Mouse (Mus musculus) mesoderm, embryonic 11.5 days (tissue): ENCODE measurements around the gene Kntc1.
"Not testable (repeated sequence)": the region's sequence is repeated elsewhere in the genome, so short reads cannot be mapped to it uniquely, and the experiment has no call there.

Experiments
- DNase-seq: peaks from one replicate; pipeline ENCODE4 v3.0.0-alpha.2; 2012; ENCODE audit warnings: low read depth, low spot score

Kntc1 gene

GRCm38 (mm10) chr5:123749065-123750064 lies at the start of gene Kntc1, which contains the start of gene Rsrc2:
Gene Kntc1 (plus strand): TSS chr5:123749716.
Gene Rsrc2 (minus strand): TSS chr5:123749414.
- peak; percentile 100 for DNase-seq

DNA sequence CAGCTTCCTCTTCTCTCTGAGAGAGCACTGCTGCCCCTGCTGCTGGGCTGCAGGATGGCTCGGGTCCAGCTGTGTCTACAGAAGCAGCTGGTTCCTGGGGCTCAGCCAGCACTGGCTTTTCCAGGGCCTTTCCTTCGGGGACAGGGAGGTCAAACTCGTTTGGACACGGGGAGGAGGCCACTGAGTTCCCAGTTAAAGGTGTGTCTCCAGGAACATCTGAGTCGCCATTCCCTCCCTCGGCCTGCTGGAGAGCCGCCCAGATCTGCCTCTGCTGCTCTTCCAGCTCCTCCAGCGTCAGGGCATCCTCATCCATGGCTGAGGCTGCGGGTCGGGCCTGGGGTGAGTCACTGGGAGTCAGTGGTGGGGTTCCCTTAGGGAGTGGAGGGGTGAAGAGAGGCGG lies 48.9 kb upstream of the Kntc1 start:
- DNase-seq: no peak

GRCm38 (mm10) chr5:123708598-123708997 lies 40.9 kb upstream of the Kntc1 start:
- DNase-seq: no peak

DNA sequence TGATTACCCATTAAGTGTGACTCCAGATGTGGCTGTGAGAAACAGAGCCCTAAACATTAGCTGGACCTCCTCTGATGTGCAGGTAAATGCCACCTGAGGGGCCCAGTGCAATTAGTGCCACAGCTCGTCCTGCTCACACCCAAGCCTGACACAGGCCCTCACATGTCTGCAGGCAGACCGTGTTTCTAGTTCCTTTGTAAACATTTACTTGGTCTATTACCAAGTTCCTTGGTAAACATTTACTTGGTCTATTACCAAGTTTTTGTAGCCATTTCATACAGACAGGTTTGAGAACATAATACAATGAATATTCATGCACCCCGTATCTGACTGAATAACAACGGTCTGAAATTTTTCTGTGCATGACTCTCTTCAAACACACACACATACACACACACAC lies 39.9 kb upstream of the Kntc1 start:
- no peak for DNase-seq

GRCm38 (mm10) chr5:123713782-123714181 lies 35.7 kb upstream of the Kntc1 start:
- no peak for DNase-seq

GRCm38 (mm10) chr5:123714622-123715021 lies 34.9 kb upstream of the Kntc1 start:
- no peak for DNase-seq

- DNase-seq: peak; percentile 98
Measured at GRCm38 (mm10) chr5:123720328-123721311, 28.9 kb upstream of the Kntc1 start, which contains the start of gene Zcchc8. Gene Zcchc8 (minus strand): TSS chr5:123721100.

DNA sequence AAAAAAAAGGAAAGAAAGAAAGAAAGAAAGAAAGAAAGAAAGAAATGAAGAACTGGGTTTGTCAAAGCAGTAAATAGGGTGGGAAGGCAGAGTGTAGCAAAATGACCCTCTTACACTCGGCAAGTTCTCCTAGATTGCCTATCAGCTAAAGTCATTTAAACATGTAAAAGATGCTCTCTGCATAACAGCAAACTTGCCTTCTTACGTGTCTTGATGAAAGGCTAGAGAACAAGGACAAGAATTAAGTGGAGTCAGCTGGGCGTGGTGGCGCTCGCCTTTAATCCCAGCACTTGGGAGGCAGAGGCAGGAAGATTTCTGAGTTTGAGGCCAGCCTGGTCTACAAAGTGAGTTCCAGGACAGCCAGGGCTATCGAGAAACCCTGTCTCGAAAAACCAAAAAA lies 25.7 kb upstream of the Kntc1 start:
- DNase-seq: not testable (repeated sequence)

- no peak for DNase-seq
Measured at GRCm38 (mm10) chr5:123730981-123731380, 18.5 kb upstream of the Kntc1 start.

DNA sequence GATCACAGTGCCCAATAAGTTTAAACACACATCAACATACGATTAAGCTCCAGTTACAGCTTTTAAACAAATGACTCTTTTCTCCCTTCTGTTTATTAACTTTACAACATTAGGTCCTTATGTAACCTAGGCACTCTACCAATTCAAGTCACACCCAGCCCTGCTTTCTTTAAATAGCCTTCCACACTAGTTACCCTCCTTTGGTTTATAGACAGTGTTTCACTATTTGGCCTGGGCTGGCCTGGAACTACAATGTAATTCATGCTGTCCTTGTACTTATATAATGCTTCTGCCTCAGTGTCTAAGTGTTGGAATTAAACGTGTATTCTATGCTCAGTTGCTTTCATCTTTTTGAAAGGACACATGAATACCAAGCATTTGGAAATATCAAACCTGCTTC lies 5.2 kb upstream of the Kntc1 start:
- no peak for DNase-seq

- DNase-seq: no peak
Measured at GRCm38 (mm10) chr5:123746253-123746652, 3.3 kb upstream of the Kntc1 start.

DNA sequence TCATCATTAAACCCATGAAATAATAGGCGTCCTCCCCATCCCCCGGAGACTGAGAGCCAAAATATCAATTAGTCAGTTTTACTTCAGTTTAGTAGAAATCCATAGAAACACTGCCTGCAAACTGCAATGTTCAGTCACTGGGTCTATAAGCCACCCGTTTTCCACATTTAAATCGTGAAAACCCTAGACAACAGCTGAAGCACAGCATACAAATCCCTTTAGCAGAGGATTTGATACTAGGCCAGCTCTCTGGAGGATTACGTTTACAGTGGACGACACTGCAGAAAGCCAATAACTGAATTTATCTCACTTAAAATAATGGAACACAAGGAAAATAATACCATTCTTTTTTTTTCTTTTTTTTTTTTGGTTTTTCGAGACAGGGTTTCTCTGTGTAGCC lies 1.9 kb upstream of the Kntc1 start:
- no peak for DNase-seq

GRCm38 (mm10) chr5:123748339-123749064 lies 1.0 kb upstream of the Kntc1 start:
- DNase-seq: no peak

- no peak for DNase-seq
Measured at GRCm38 (mm10) chr5:123765506-123765905, 16.0 kb downstream of the Kntc1 start.

- not testable (repeated sequence) for DNase-seq
Measured at GRCm38 (mm10) chr5:123766455-123766854, 16.9 kb downstream of the Kntc1 start.

GRCm38 (mm10) chr5:123773441-123773840 lies 23.9 kb downstream of the Kntc1 start:
- DNase-seq: no peak

GRCm38 (mm10) chr5:123780716-123781115 lies 31.2 kb downstream of the Kntc1 start:
- DNase-seq: no peak

GRCm38 (mm10) chr5:123781864-123782263 lies 32.3 kb downstream of the Kntc1 start:
- no peak for DNase-seq

- DNase-seq: no peak
Measured at GRCm38 (mm10) chr5:123788976-123789375, 39.5 kb downstream of the Kntc1 start.

GRCm38 (mm10) chr5:123793081-123793480 lies 43.6 kb downstream of the Kntc1 start:
- no peak for DNase-seq

DNA sequence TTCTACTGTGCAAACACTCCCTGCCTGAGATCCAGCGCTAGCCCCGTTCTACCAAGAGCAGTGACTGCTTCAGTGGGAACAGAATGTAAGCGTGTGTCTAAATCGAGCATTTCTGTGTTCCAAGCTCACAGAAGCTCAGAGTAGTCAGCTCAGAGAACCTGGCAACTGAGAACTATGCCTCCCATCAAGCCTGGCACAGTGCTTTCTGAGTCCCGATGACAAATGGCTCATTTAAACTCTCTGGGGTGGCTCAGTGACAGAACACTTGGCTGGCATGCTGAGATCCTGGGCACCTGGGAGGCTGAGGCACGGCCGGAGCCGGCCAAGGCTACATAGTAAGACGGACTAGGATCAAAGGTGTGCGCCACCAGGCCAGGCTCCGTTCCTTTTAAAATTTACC lies 56.8 kb downstream of the Kntc1 start:
- no peak for DNase-seq
